Mouse (Mus musculus) heart, adult 2 months (tissue): ENCODE measurements around the gene Rbpj.

ENCODE experiments used
- CTCF ChIP-seq: fragments of 200-600 bp; IDR thresholded peaks from 2 replicates; pipeline ENCODE4 v1.8.1; 2022; ENCODE audit warnings: antibody characterized with exemption, mild to moderate bottlenecking, moderate library complexity
- POLR2A ChIP-seq: fragments of 200-500 bp; IDR thresholded peaks from 2 replicates; pipeline ENCODE4 v1.6.1; 2011; ENCODE audit warnings: mild to moderate bottlenecking, low read depth, low read length, control low read depth; ENCODE audit not compliant: insufficient read depth

- no peak for TF ChIP-seq POLR2A
- no peak for TF ChIP-seq CTCF
Observed at GRCm38 (mm10) chr5:53661508-53661907, 195.6 kb downstream of the Rbpj start.
